Mouse (Mus musculus) layer of hippocampus, adult 8-10 months (tissue): Measurements from ENCODE around the gene Acacb. TPM values are rescaled to one million over a fixed set of nuclear protein-coding genes. Genes with fewer than 3 reads are reported as not detected.

Experiments used
- DNase-seq, 2 experiments: peaks; one replicate each; pipeline ENCODE4 v3.0.0; 2022; ENCODE audit warnings: low spot score in 2 of 2
- total RNA-seq, 4 experiments: library from RNA; stranded (reverse); gene quantifications; 2 replicates each; pipeline ENCODE4 v1.2.4; 2022

The Acacb gene
- total RNA-seq: 1 to 10 TPM; 6.1 to 7.4 (median 6.6) TPM

GRCm38 (mm10) chr5:114146028-114146888 lies at the start of gene Acacb:
Acacb (plus strand) TSS chr5:114146535.
- DNase-seq: no peak

GRCm38 (mm10) chr5:114099709-114100389 lies 46.5 kb upstream of the Acacb start:
- peak; percentile 88 to 94 for DNase-seq

GRCm38 (mm10) chr5:114100390-114101099 lies 45.8 kb upstream of the Acacb start:
- no peak for DNase-seq

GRCm38 (mm10) chr5:114101873-114102272 lies 44.5 kb upstream of the Acacb start:
- no peak for DNase-seq

GRCm38 (mm10) chr5:114102807-114103206 lies 43.5 kb upstream of the Acacb start:
- peak; percentile 41 to 62 for DNase-seq

GRCm38 (mm10) chr5:114106391-114106935 lies 39.9 kb upstream of the Acacb start:
- DNase-seq: no peak

GRCm38 (mm10) chr5:114113334-114113733 lies 33.0 kb upstream of the Acacb start:
- no peak for DNase-seq

- no peak for DNase-seq
Observed at GRCm38 (mm10) chr5:114115030-114115429, 31.3 kb upstream of the Acacb start.

GRCm38 (mm10) chr5:114116586-114116985 lies 29.7 kb upstream of the Acacb start:
- no peak for DNase-seq

GRCm38 (mm10) chr5:114119806-114120205 lies 26.5 kb upstream of the Acacb start:
- no peak for DNase-seq

- DNase-seq: no peak
Observed at GRCm38 (mm10) chr5:114126008-114126407, 20.3 kb upstream of the Acacb start.

GRCm38 (mm10) chr5:114126499-114127244 lies 19.7 kb upstream of the Acacb start:
- DNase-seq: no peak

GRCm38 (mm10) chr5:114127374-114128349 lies 18.7 kb upstream of the Acacb start, which contains the start of gene Alkbh2:
Alkbh2 (minus strand) TSS chr5:114128218.
- DNase-seq: peak in 1 of 2 experiments; percentile 69

GRCm38 (mm10) chr5:114129550-114130210 lies 16.7 kb upstream of the Acacb start:
- DNase-seq: no peak

- DNase-seq: no peak
Observed at GRCm38 (mm10) chr5:114130211-114130605, 16.1 kb upstream of the Acacb start, which contains the start of gene Ung. Ung (plus strand) TSS chr5:114130386.

- DNase-seq: peak; percentile 85 to 93
Observed at GRCm38 (mm10) chr5:114130698-114131520, 15.4 kb upstream of the Acacb start.

GRCm38 (mm10) chr5:114131521-114131840 lies 14.9 kb upstream of the Acacb start:
- no peak for DNase-seq

GRCm38 (mm10) chr5:114132841-114133240 lies 13.5 kb upstream of the Acacb start:
- no peak for DNase-seq
